Mouse (Mus musculus) kidney, embryonic 14.5 days (tissue): ENCODE results near the gene Actr6. TPM values are rescaled to one million over a fixed set of nuclear protein-coding genes. Genes with fewer than 3 reads are reported as not detected.

Source experiments
- ATAC-seq: fragments of 200-750 bp; cut with Nextera tagmentation; 2 replicates; pipeline ENCODE4 v1.8.0; 2017; ENCODE audit warnings: moderate number of reproducible peaks, mild to moderate bottlenecking, moderate TSS enrichment, moderate library complexity; ENCODE audit not compliant: low FRiP score, low TSS enrichment
- H3K27ac ChIP-seq: fragments of 300-500 bp; sonication (generic); 2 replicates; pipeline ENCODE4 v1.5.1; 2014; ENCODE audit warnings: low read depth, mild to moderate bottlenecking, low read length, moderate library complexity, mixed read lengths
- H3K27me3 ChIP-seq: fragments of 300-500 bp; sonication (generic); 2 replicates; pipeline ENCODE4 v1.6.1; 2014; ENCODE audit warnings: mild to moderate bottlenecking, low read length; ENCODE audit not compliant: control insufficient read depth, insufficient read depth
- H3K36me3 ChIP-seq: fragments of 300-500 bp; sonication (generic); 2 replicates; pipeline ENCODE4 v1.6.1; 2014; ENCODE audit warnings: low read length, mixed read lengths; ENCODE audit not compliant: control insufficient read depth, insufficient read depth
- H3K4me1 ChIP-seq: fragments of 300-500 bp; sonication (generic); 2 replicates; pipeline ENCODE4 v1.6.1; 2014; ENCODE audit warnings: low read length, mixed read lengths; ENCODE audit not compliant: control insufficient read depth, insufficient read depth
- H3K4me2 ChIP-seq: fragments of 300-500 bp; sonication (generic); replicated peaks from 2 replicates; pipeline ENCODE4 v1.6.1; 2014; ENCODE audit warnings: low read depth, mild to moderate bottlenecking, low read length
- H3K4me3 ChIP-seq: fragments of 300-500 bp; sonication (generic); 2 replicates; pipeline ENCODE4 v1.5.1; 2014; ENCODE audit warnings: mild to moderate bottlenecking, low read length
- H3K9ac ChIP-seq: fragments of 300-500 bp; sonication (generic); 2 replicates; pipeline ENCODE4 v1.6.1; 2014; ENCODE audit warnings: low read depth, mild to moderate bottlenecking, low read length, moderate library complexity
- H3K9me3 ChIP-seq: fragments of 300-500 bp; sonication (generic); 2 replicates; pipeline ENCODE4 v1.6.1; 2016; ENCODE audit warnings: low read length; ENCODE audit not compliant: control insufficient read depth
- WGBS: fragments of 180-500 bp; shearing (Covaris S2); extraction: QIAGEN DNeasy Blood & Tissue Kit; methylation state at CpG from one replicate; pipeline ENCODE4 v1.1.7; 2014; 5-methylcytosine and 5-hydroxymethylcytosine counted together
- polyA plus RNA-seq: library from polyadenylated mRNA; unstranded; fragments of >200 nt; fragmentation: Nextera tagmentation; extraction: Ambion mirVana; gene quantifications from 2 replicates; pipeline ENCODE4 v1.2.1, GENCODE M21; 2014

Actr6 gene
- polyA plus RNA-seq, 1 experiment from 2014 or later = 36.3 TPM

- peaks cover 1% of the 10 kb centered on the region; the same call in 1 of the 2 replicates for H3K4me1 ChIP-seq
- no peak overlapping the region for H3K4me3 ChIP-seq
- H3K9ac ChIP-seq = no peak overlapping the region
- H3K36me3 ChIP-seq = no peaks in the 10 kb centered on the region
- H3K27ac ChIP-seq = no peak overlapping the region
- no peaks in the 10 kb centered on the region for H3K9me3 ChIP-seq
- no peak overlapping the region for H3K4me2 ChIP-seq
- 88% methylated on average over 4 of the region's 4 CpGs for WGBS
- no peaks in the 10 kb centered on the region for H3K27me3 ChIP-seq
- no peak for ATAC-seq
These were observed 23.1 kb upstream of the Actr6 start for GRCm38 (mm10) chr10:89755231-89755630.

- peak; percentile 57 for ATAC-seq
- Histone ChIP-seq H3K4me1 (peaks cover 11% of the 10 kb centered on the region; the same call in 1 of the 2 replicates), H3K27me3 (no peaks in the 10 kb centered on the region), H3K27ac (no peak overlapping the region), H3K4me3 (no peak overlapping the region), H3K4me2 (no peak overlapping the region), H3K36me3 (no peaks in the 10 kb centered on the region), H3K9me3 (no peaks in the 10 kb centered on the region), H3K9ac (no peak overlapping the region)
- WGBS = 69% methylated on average over 5 of the region's 5 CpGs
These were observed 19.0 kb upstream of the Actr6 start for GRCm38 (mm10) chr10:89751069-89751468.

GRCm38 (mm10) chr10:89748619-89749018, 16.5 kb upstream of the Actr6 start:
- no peaks in the 10 kb centered on the region for H3K36me3 ChIP-seq
- WGBS = 93% methylated on average over 2 of the region's 2 CpGs

GRCm38 (mm10) chr10:89747911-89748310, 15.8 kb upstream of the Actr6 start:
- no peaks in the 10 kb centered on the region for H3K9me3 ChIP-seq
- H3K4me3 ChIP-seq = no peak overlapping the region
- no peak overlapping the region for H3K4me2 ChIP-seq
- H3K27me3 ChIP-seq = no peaks in the 10 kb centered on the region
- no peaks in the 10 kb centered on the region for H3K36me3 ChIP-seq
- H3K4me1 ChIP-seq = peaks cover 11% of the 10 kb centered on the region; the same call in 1 of the 2 replicates
- H3K27ac ChIP-seq = no peak overlapping the region
- ATAC-seq = no peak
- WGBS = 89% methylated on average over 1 of the region's 1 CpGs
- no peak overlapping the region for H3K9ac ChIP-seq

More at GRCm38 (mm10) chr10:89748619-89749018, 16.5 kb upstream of the Actr6 start:
- no peak overlapping the region for H3K27ac ChIP-seq
- H3K4me1 ChIP-seq = peaks cover 11% of the 10 kb centered on the region; the same call in 1 of the 2 replicates
- no peak for ATAC-seq
- H3K27me3 ChIP-seq = no peaks in the 10 kb centered on the region
- H3K4me2 ChIP-seq = no peak overlapping the region
- H3K4me3 ChIP-seq = no peak overlapping the region
- H3K9ac ChIP-seq = no peak overlapping the region
- no peaks in the 10 kb centered on the region for H3K9me3 ChIP-seq

- no peak overlapping the region for H3K4me2 ChIP-seq
- ATAC-seq = no peak
These were observed 15.3 kb upstream of the Actr6 start for GRCm38 (mm10) chr10:89747221-89747905.

GRCm38 (mm10) chr10:89746581-89746980, 14.5 kb upstream of the Actr6 start:
- no peak for ATAC-seq
- 79% methylated on average over 3 of the region's 3 CpGs for WGBS
- H3K4me2 ChIP-seq = peak overlapping the region; percentile 31; the same call in 1 of the 2 replicates
- H3K9ac ChIP-seq = no peak overlapping the region
- H3K4me3 ChIP-seq = no peak overlapping the region
- H3K27ac ChIP-seq = no peak overlapping the region
- H3K27me3 ChIP-seq = no peaks in the 10 kb centered on the region
- H3K4me1 ChIP-seq = peaks cover 11% of the 10 kb centered on the region; the same call in 1 of the 2 replicates
- H3K36me3 ChIP-seq = no peaks in the 10 kb centered on the region
- H3K9me3 ChIP-seq = no peaks in the 10 kb centered on the region

More at GRCm38 (mm10) chr10:89747221-89747905, 15.3 kb upstream of the Actr6 start:
- no peaks in the 10 kb centered on the region for H3K27me3 ChIP-seq
- no peak overlapping the region for H3K4me3 ChIP-seq
- no peaks in the 10 kb centered on the region for H3K9me3 ChIP-seq
- H3K9ac ChIP-seq = no peak overlapping the region
- no peaks in the 10 kb centered on the region for H3K36me3 ChIP-seq
- H3K27ac ChIP-seq = no peak overlapping the region
- 88% methylated on average over 8 of the region's 8 CpGs for WGBS
- H3K4me1 ChIP-seq = peaks cover 11% of the 10 kb centered on the region; the same call in 1 of the 2 replicates

GRCm38 (mm10) chr10:89745666-89746020, 13.5 kb upstream of the Actr6 start:
- under 1% methylated on average over 14 of the region's 14 CpGs for WGBS
- H3K27me3 ChIP-seq = no peaks in the 10 kb centered on the region
- no peak for ATAC-seq
- H3K4me2 ChIP-seq = peak overlapping the region; percentile 62
- H3K9ac ChIP-seq = peak overlapping the region; percentile 93
- H3K9me3 ChIP-seq = no peaks in the 10 kb centered on the region
- H3K27ac ChIP-seq = peak overlapping the region; percentile 91; the same call in 1 of the 2 replicates
- no peaks in the 10 kb centered on the region for H3K36me3 ChIP-seq
- H3K4me3 ChIP-seq = peak overlapping the region; percentile 98
- H3K4me1 ChIP-seq = peaks cover 11% of the 10 kb centered on the region; the same call in 1 of the 2 replicates

- Histone ChIP-seq H3K27ac (peak within 1 kb of the TSS; percentile 91), H3K36me3 (no peaks in the 10 kb centered on the region), H3K9ac (peak within 1 kb of the TSS; percentile 93), H3K27me3 (no peaks in the 10 kb centered on the region), H3K4me2 (peak within 1 kb of the TSS; percentile 62), H3K9me3 (no peaks in the 10 kb centered on the region), H3K4me3 (peak within 1 kb of the TSS; percentile 98), H3K4me1 (peaks cover 8% of the 10 kb centered on the region; the same call in 1 of the 2 replicates)
- WGBS = under 1% methylated on average over 53 of the region's 85 CpGs
- peak; percentile 96 for ATAC-seq
These were observed 13.0 kb upstream of the Actr6 start, which contains the start of gene Uhrf1bp1l for GRCm38 (mm10) chr10:89744871-89745665. Uhrf1bp1l (plus strand) TSS chr10:89744991.
